Mouse (Mus musculus) kidney, postnatal 25 days (tissue): ENCODE results near the gene Manbal.

Experiments
- DNase-seq, 2 experiments: peaks; one replicate each; pipeline ENCODE4 v3.0.0; 2021; ENCODE audit warnings: mixed read lengths in 2 of 2

The Manbal gene

GRCm38 (mm10) chr2:157437123-157437522 lies 69.7 kb downstream of the Manbal start:
- no peak for DNase-seq

DNA sequence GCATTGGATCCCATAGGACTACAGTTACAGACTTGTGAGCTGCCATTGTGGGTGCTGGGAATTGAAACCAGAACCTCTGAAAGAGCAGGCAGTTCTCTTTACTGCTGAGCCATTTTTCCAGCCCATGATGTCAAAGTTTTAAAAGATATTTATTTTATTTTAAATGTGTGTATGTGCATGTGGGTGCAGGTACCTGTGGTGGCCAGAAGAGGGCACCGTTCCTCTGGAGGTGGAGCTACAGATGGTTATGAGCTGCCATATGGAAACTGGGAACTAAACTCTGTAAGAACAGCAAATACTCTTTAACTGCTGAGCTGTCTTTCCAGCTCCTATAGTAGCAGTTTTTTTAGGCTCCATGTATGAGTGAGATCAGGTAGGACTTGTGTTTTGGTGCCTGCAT lies 74.0 kb downstream of the Manbal start:
- DNase-seq: no peak
